Mouse (Mus musculus): ENCODE results near the gene Tnni1. TPM values are rescaled to one million over a fixed set of nuclear protein-coding genes. Genes with fewer than 3 reads are reported as not detected.

Tnni1 gene
- polyA plus RNA-seq, 1 experiment from 2014 or later = 36.1 TPM

- H3K27ac ChIP-seq = peak overlapping the region; percentile 41
- H3K4me2 ChIP-seq = no peak overlapping the region
- no peak overlapping the region for H3K4me3 ChIP-seq (replicated peaks)
- no peaks in the 10 kb centered on the region for H3K36me3 ChIP-seq
- WGBS = 68% methylated on average over 5 of the region's 5 CpGs
- no peaks in the 10 kb centered on the region for H3K9me3 ChIP-seq (replicated peaks)
- peak; percentile 40; the same call in 1 of the 2 replicates for ATAC-seq (replicated peaks; ENCODE audit: low FRiP score)
- no peak overlapping the region for H3K9ac ChIP-seq
- H3K4me1 ChIP-seq = peaks cover 41% of the 10 kb centered on the region
- peaks cover 28% of the 10 kb centered on the region for H3K27me3 ChIP-seq
These were observed 34.6 kb downstream of the Tnni1 start for GRCm38 (mm10) chr1:135813687-135814395.

- H3K36me3 ChIP-seq = no peaks in the 10 kb centered on the region
- ATAC-seq (replicated peaks; ENCODE audit: low FRiP score) = no peak
- H3K9me3 ChIP-seq (replicated peaks) = no peaks in the 10 kb centered on the region
- peaks cover 35% of the 10 kb centered on the region for H3K27me3 ChIP-seq
- H3K4me2 ChIP-seq = no peak overlapping the region
- 78% methylated on average over 5 of the region's 5 CpGs for WGBS
- peak overlapping the region; percentile 41 for H3K27ac ChIP-seq
- H3K9ac ChIP-seq = no peak overlapping the region
- H3K4me1 ChIP-seq = peaks cover 48% of the 10 kb centered on the region
- no peak overlapping the region for H3K4me3 ChIP-seq (replicated peaks)
These were observed 35.3 kb downstream of the Tnni1 start for GRCm38 (mm10) chr1:135814531-135814930.

GRCm38 (mm10) chr1:135817595-135817994 is 38.4 kb downstream of the Tnni1 start:
- H3K9ac ChIP-seq = no peak overlapping the region
- peaks cover 66% of the 10 kb centered on the region for H3K4me1 ChIP-seq
- no peaks in the 10 kb centered on the region for H3K9me3 ChIP-seq (replicated peaks)
- peaks cover 47% of the 10 kb centered on the region for H3K27me3 ChIP-seq
- WGBS = 56% methylated on average over 4 of the region's 4 CpGs
- no peak overlapping the region for H3K27ac ChIP-seq
- no peak for ATAC-seq (replicated peaks; ENCODE audit: low FRiP score)
- peak overlapping the region; percentile 95; the same call in 1 of the 2 replicates for H3K4me2 ChIP-seq
- no peak overlapping the region for H3K4me3 ChIP-seq (replicated peaks)
- H3K36me3 ChIP-seq = no peaks in the 10 kb centered on the region

- Histone ChIP-seq H3K36me3 (no peaks in the 10 kb centered on the region), H3K27me3 (peaks cover 47% of the 10 kb centered on the region), H3K4me3 (replicated peaks) (peak within 1 kb of the TSS; percentile 57), H3K4me1 (peaks cover 63% of the 10 kb centered on the region), H3K9me3 (replicated peaks) (no peaks in the 10 kb centered on the region), H3K4me2 (peak within 1 kb of the TSS; percentile 95), H3K27ac (peak within 1 kb of the TSS; percentile 59), H3K9ac (peak within 1 kb of the TSS; percentile 55)
- WGBS = under 1% methylated on average over 63 of the region's 63 CpGs
- peak; percentile 41 for ATAC-seq (replicated peaks; ENCODE audit: low FRiP score)
These were observed 39.4 kb downstream of the Tnni1 start, which contains the start of gene Lad1 for GRCm38 (mm10) chr1:135818481-135819086. Gene Lad1 (plus strand): TSS chr1:135818598.

- H3K9ac ChIP-seq = no peak overlapping the region
- peaks cover 52% of the 10 kb centered on the region for H3K4me1 ChIP-seq
- peak; percentile 43; the same call in 1 of the 2 replicates for ATAC-seq (replicated peaks; ENCODE audit: low FRiP score)
- H3K4me2 ChIP-seq = peak overlapping the region; percentile 95
- no peak overlapping the region for H3K27ac ChIP-seq
- no peaks in the 10 kb centered on the region for H3K9me3 ChIP-seq (replicated peaks)
- peaks cover 47% of the 10 kb centered on the region for H3K27me3 ChIP-seq
- WGBS = 61% methylated on average over 10 of the region's 10 CpGs
- H3K4me3 ChIP-seq (replicated peaks) = peak overlapping the region; percentile 57
- no peaks in the 10 kb centered on the region for H3K36me3 ChIP-seq
These were observed 40.8 kb downstream of the Tnni1 start for GRCm38 (mm10) chr1:135820071-135820470.

GRCm38 (mm10) chr1:135820736-135821364 is 41.6 kb downstream of the Tnni1 start:
- peak; percentile 47 for ATAC-seq (replicated peaks; ENCODE audit: low FRiP score)
- Histone ChIP-seq H3K9ac (peak overlapping the region; percentile 11; the same call in 1 of the 2 replicates), H3K9me3 (replicated peaks) (no peaks in the 10 kb centered on the region), H3K36me3 (no peaks in the 10 kb centered on the region), H3K4me2 (peak overlapping the region; percentile 95), H3K4me3 (replicated peaks) (no peak overlapping the region), H3K4me1 (peaks cover 52% of the 10 kb centered on the region), H3K27me3 (peaks cover 47% of the 10 kb centered on the region), H3K27ac (peak overlapping the region; percentile 57)
- WGBS = 74% methylated on average over 16 of the region's 16 CpGs

- Histone ChIP-seq H3K4me2 (no peak overlapping the region), H3K9me3 (replicated peaks) (no peaks in the 10 kb centered on the region), H3K27me3 (peaks cover 39% of the 10 kb centered on the region), H3K27ac (peak overlapping the region; percentile 57; the same call in 1 of the 2 replicates), H3K9ac (no peak overlapping the region), H3K36me3 (no peaks in the 10 kb centered on the region), H3K4me1 (peaks cover 52% of the 10 kb centered on the region), H3K4me3 (replicated peaks) (no peak overlapping the region)
- WGBS = 83% methylated on average over 7 of the region's 7 CpGs
- ATAC-seq (replicated peaks; ENCODE audit: low FRiP score) = no peak
These were observed 42.5 kb downstream of the Tnni1 start for GRCm38 (mm10) chr1:135821780-135822179.

GRCm38 (mm10) chr1:135828918-135829317 is 49.7 kb downstream of the Tnni1 start:
- Histone ChIP-seq H3K9me3 (replicated peaks) (no peaks in the 10 kb centered on the region), H3K4me3 (replicated peaks) (no peak overlapping the region), H3K4me2 (no peak overlapping the region), H3K4me1 (0 out of 2 replicates have a peak, but pooled peaks cover 4% of the 10 kb centered on the region), H3K27ac (no peak overlapping the region), H3K27me3 (no peaks in the 10 kb centered on the region), H3K9ac (no peak overlapping the region), H3K36me3 (0 out of 2 replicates have a peak, but pooled peaks cover 6% of the 10 kb centered on the region)
- 35% methylated on average over 1 of the region's 1 CpGs for WGBS
- ATAC-seq (replicated peaks; ENCODE audit: low FRiP score) = no peak

- Histone ChIP-seq H3K9ac (no peak overlapping the region), H3K4me3 (replicated peaks) (no peak overlapping the region), H3K36me3 (0 out of 2 replicates have a peak, but pooled peaks cover 6% of the 10 kb centered on the region), H3K4me2 (no peak overlapping the region), H3K27ac (no peak overlapping the region), H3K9me3 (replicated peaks) (no peaks in the 10 kb centered on the region), H3K4me1 (0 out of 2 replicates have a peak, but pooled peaks cover 16% of the 10 kb centered on the region), H3K27me3 (no peaks in the 10 kb centered on the region)
- 38% methylated on average over 6 of the region's 6 CpGs for WGBS
- no peak for ATAC-seq (replicated peaks; ENCODE audit: low FRiP score)
These were observed 55.1 kb downstream of the Tnni1 start for GRCm38 (mm10) chr1:135834206-135834859.

GRCm38 (mm10) chr1:135834983-135835382 is 55.7 kb downstream of the Tnni1 start:
- H3K9ac ChIP-seq = no peak overlapping the region
- H3K4me2 ChIP-seq = no peak overlapping the region
- H3K27me3 ChIP-seq = no peaks in the 10 kb centered on the region
- H3K9me3 ChIP-seq (replicated peaks) = no peaks in the 10 kb centered on the region
- 0 out of 2 replicates have a peak, but pooled peaks cover 6% of the 10 kb centered on the region for H3K36me3 ChIP-seq
- WGBS = 79% methylated on average over 8 of the region's 8 CpGs
- ATAC-seq (replicated peaks; ENCODE audit: low FRiP score) = no peak
- H3K27ac ChIP-seq = no peak overlapping the region
- H3K4me3 ChIP-seq (replicated peaks) = no peak overlapping the region
- 0 out of 2 replicates have a peak, but pooled peaks cover 16% of the 10 kb centered on the region for H3K4me1 ChIP-seq

- H3K4me2 ChIP-seq = no peak within 1 kb of the TSS
- H3K27ac ChIP-seq = no peak within 1 kb of the TSS
- no peaks in the 10 kb centered on the region for H3K9me3 ChIP-seq (replicated peaks)
- H3K4me1 ChIP-seq = 0 out of 2 replicates have a peak, but pooled peaks cover 16% of the 10 kb centered on the region
- H3K27me3 ChIP-seq = no peaks in the 10 kb centered on the region
- 43% methylated on average over 9 of the region's 9 CpGs for WGBS
- 0 out of 2 replicates have a peak, but pooled peaks cover 6% of the 10 kb centered on the region for H3K36me3 ChIP-seq
- H3K9ac ChIP-seq = no peak within 1 kb of the TSS
- ATAC-seq (replicated peaks; ENCODE audit: low FRiP score) = no peak; the same call in 1 of the 2 replicates
- H3K4me3 ChIP-seq (replicated peaks) = no peak within 1 kb of the TSS
These were observed 56.7 kb downstream of the Tnni1 start, which contains the start of gene Tnnt2 for GRCm38 (mm10) chr1:135835716-135836483. Gene Tnnt2 (plus strand): TSS chr1:135836354.

Measured in kidney, embryonic 15.5 days (tissue).